Mouse (Mus musculus): ENCODE results near the gene Txndc16.
A peak's percentile ranks its signal among the peaks of the same experiment; 100 is the strongest.

Gene Txndc16

DNA sequence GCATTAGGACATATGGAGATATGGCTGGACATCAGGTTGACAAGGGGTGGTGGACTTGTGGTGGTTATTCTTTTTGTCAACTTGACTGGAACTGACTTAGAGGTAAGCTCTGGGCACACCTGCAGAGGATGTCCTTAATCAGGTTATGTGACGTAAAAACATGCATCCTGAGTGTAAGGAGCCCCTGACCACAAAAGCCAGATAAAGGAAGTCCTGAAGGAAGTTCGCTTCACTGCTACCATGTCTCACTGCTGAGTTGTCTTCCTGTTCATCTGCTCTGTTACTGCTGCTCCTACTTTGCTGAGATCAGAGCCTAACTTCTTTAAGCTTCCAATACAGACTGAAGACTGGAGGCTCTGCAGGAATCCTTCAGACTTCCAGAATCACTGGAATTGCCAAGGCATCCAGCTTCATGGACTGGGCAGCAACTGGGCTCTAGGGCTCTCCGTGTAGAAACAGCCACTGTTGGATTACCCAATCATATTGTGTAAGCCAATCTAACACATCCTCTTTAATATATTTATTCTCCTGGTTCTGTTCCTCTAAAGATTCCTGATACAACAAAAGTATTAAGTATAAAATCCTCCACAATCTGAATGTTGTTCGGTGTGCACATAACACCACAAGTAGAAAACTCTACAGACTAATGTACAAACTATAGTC lies 64.5 kb downstream of the Txndc16 start:
- DNase-seq (ENCODE audit: low read depth, low spot score), result no peak

DNA sequence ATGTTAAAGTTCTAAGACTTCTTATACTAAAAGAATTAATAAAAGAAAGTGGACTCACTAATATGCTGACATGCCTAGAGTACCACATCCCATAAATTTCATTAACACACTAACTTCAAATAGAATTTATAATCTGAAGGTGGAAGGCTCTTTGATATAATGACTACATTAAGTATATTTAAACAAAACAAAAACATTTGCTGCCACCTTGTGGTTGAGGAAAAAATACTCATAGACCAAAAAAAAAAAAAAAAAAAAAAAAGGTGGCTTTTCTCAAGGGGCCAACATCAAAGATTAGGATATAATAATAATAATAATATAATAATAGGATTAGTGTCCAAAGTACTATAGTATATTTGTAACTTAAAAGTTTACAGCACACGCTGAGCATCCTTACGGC lies 66.9 kb downstream of the Txndc16 start:
- DNase-seq (ENCODE audit: low read depth, low spot score), result no peak

DNA sequence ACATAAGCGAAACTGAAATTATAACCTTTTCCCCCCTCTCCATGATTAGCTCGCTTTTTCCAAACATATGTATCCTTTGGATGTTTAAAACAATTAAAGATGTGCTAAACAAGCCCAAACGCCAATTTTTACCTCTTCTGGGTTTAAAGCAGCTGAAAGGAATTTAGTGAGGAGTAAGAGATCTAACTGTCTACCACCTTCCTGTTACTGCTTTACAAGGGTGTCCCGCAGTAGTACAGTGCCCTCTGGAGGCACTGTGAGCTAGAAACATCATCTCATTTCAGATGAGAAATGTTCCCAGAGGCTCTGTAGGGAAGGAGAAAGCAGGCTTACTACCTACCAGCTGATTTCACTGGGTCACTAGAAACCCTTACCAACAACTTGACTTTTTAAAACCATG lies 77.6 kb downstream of the Txndc16 start:
- peak; percentile 29 for DNase-seq (ENCODE audit: low read depth, low spot score)

DNA sequence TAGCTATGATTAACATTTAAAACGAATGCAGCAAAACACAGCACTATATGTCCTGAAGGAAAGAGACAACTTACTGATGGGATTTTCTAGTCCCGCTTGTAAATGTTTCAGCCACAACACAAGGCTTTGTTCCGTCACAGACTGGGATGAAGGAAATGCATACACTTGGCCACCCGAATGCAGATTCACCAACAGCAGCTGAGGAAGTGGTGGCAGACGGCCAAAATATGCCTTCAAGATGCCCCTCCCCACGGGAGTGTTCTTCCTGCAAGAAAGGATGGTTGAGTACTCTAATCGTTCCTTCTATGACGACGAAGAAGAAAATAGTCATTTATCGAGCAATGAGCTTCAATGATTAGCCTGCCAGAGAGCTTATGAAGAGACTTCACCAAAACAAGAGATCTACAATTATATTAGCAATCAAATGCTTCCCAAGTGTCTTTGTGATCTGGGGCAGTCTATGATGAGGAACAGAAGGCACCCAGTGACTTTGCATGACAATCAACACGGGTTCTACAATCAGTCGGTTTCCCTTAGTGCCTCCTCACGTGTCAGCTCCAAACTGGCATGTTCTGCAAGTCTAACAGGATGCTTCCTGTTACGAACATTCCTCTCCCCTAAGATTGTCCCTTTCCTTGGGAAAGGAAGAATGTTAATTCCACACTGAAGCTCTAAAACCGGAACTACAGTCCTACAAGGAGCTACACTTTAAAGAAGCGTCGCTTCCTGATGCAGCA lies 79.6 kb downstream of the Txndc16 start:
- DNase-seq (ENCODE audit: low read depth, low spot score), result no peak

DNA sequence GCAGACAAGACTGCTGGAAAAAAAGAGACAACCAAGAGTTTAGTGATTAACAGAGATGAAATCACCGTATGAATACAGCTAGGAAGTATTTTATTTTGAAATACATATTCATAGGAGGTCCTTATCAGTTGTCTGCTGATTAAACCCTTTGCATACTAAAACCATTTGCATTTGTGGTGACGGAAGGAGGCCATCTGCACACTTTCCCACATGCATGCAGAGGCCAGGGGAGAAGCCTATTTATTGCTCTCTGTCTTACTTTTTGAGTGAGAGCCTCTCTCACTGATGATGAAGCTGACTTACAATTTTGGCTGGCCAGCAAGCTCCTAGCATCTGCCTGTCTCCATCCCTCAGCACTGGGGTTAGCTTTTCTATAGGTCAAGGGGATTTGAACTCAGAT lies 84.2 kb downstream of the Txndc16 start:
- no peak for DNase-seq (ENCODE audit: low read depth, low spot score)

DNA sequence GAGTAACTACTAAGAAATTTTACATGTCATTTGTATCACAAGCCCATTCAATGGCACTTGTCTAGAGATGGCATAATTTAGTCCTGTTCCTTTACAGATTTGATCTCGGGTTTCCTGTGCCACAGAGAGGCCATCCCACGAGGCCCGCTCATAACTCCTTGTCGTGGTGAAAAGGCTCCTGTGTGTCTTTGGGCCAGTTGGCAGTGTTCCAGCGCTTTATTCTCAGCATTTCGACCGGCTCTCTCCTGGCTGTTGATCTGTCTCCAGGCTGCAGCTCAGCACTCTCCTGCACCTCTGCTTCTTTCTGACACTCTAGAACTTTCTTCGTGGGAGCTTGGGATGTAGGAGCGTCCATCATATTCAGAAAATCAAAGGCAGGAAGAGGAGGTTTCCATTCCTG lies 84.6 kb downstream of the Txndc16 start:
- no peak for DNase-seq (ENCODE audit: low read depth, low spot score)

DNA sequence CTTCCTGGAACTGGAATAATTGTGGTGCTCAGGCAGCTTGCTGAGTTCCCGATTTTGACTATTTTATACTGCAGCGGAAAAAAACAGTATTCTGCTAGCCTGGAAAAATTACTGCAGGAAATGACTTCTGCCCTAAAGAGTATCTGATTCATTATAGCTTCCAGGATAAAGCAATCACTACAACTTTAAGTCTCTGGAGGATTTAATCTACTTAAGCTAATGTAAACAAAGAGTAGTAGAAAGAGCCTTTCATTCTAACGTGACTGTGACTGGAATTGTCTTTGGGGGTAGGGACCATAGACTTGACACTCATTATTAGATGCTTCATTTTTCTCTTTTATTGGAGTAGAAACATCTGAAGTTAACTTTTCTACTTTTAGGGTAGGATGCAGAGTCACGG lies 101.8 kb downstream of the Txndc16 start:
- DNase-seq (ENCODE audit: low read depth, low spot score), result no peak

DNA sequence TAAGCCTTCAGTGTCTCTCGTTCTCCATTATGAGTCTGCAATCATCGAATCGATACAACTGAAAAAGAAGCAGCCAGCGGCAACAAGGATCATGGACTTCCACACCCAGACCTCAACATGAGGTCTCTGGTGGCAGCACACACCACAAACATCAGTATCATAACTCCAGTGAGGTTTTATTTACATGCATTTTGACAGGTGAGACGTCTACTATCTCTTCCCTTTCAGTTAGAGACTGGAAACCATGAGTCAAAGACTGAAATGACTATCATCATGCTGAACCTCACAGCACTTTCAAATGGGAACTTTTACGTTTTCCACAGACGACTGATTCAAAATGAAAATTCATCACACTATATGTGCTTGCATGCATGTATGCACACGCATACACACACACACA lies 117.9 kb downstream of the Txndc16 start:
- no peak for DNase-seq (ENCODE audit: low read depth, low spot score)

DNA sequence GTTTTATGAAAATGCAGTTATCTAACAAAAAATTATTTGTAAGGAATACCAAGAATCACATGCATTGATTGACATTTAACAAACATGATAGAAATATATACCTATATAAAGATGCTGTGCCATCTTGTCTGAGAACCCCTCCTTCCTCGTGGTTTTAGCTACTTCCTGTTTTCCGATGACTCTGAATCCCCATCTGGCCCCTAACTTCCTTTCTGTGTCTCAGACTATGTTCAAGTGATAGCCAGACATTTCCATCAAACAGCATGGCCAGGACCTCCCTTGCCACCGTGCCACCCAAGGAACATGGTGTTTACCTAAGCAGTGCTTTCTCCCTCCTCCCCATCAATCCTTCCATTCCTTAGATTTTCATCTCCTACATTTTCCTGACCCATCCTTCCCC lies 127.8 kb downstream of the Txndc16 start:
- no peak for DNase-seq (ENCODE audit: low read depth, low spot score)

DNA sequence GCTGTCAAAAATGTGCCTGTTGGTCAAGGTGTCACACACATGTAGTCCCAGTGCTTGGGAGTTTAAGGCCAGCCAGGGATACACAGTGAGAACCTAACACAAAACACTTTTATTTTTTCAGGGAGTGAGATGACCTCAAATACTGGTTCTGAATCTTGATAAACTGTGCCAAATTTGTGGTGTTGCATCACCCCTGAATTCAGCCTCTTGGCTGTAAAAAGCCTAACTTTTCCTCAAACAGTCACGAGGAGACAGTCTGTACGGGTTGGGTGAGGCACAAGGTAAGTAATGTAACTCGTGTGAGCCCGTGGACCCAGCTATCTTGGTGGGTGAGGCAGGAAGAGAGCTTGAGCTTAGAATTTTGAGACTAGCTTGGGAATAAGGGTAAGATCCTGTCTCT lies 130.1 kb downstream of the Txndc16 start:
- no peak for DNase-seq (ENCODE audit: low read depth, low spot score)

DNA sequence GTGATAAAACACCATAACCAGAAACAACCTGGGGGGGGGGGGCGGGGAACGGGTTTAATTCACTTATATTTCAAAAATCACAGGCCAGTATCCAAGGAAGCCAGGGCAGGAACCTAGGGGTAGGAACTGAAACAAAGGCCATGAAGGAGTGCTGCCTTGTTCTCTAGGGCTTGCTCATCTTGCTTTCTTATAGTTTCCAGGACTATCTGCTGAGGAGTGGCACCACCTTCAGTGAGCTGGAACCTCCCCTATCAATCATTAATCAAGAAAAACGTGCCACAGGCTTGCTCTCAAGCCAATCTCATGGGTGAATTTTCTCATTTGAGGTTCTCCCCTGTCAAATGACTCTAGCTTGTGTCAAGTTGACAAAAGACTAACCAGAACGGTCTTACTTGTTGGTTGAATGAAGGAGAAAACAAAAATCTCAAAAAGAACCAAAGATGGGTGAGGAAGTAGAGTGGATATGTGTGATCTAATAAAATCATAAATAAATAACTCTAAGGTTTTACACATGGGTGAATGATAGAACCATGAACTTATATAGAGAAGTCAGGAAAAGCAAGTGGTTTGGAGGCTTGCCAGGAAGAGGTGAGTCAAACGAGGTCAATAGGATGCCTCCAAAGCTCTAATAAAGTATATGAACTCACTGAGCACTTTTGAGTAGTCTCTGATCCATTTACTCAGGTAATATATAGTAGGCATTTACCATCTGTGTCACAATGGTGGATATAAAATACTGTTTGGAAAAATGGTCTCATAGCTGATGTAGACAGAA lies 134.3 kb downstream of the Txndc16 start:
- no peak for DNase-seq (ENCODE audit: low read depth, low spot score)

DNA sequence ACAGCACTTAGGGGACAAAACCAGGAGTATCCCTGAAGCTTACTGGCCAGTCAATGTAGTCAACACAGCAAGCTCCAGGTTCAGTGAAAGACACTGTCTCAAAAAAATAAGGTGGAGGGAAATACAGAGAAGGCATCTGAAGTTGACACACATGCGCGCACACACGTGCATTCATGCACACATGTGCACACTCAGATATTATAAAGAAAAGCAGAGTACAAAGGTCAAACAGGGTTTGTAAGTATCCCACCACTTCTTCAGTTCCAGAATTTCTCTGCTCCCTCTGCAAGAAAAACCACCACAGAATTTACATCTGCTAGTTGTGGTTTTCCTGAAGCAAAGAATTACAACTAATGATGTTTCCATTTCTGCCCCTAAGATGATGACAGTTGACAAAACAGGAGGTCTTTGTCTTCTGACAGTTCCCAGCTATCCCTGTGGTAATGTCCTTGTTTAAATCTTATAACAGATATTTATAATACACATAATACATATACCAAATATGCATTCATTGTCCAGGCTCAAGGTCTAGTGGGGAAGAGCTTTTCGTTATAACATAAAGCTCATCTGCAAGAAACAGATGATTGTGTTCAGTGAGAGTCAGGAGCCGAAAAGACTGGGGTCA lies 135.4 kb downstream of the Txndc16 start:
- no peak for DNase-seq (ENCODE audit: low read depth, low spot score)

DNA sequence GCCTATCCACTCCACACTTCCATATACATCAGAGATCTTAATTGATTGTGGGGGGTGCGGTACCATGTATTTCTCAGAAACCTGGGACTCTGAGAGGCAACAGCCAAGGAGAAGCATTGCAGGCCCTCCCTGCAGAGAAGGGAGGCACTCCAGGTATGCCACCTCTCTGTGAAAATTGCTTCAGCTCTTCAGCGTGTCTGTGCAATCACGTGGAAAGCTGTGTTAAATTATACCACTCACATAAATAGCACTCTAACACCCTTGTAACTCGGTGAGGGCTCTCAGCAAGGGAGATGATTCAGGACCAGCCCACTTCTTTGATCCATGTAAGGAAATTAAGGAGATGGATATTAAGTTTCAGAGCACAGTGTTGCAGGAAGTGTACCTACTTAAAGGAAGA lies 136.6 kb downstream of the Txndc16 start:
- DNase-seq (ENCODE audit: low read depth, low spot score), result peak; percentile 17
